Mouse (Mus musculus) hindbrain, embryonic 13.5 days (tissue): ENCODE data around the gene Stat5b. TPM values are rescaled to one million over a fixed set of nuclear protein-coding genes. Genes with fewer than 3 reads are reported as not detected.

Experiments used
- ATAC-seq: fragments of 200-750 bp; cut with Nextera tagmentation; 2 replicates; pipeline ENCODE4 v1.8.0; 2017; ENCODE audit warnings: moderate TSS enrichment; ENCODE audit not compliant: low FRiP score
- H3K27ac ChIP-seq: fragments of 300-500 bp; sonication (generic); 2 replicates; pipeline ENCODE4 v1.5.1; 2015; ENCODE audit warnings: inconsistent platforms, mild to moderate bottlenecking, moderate library complexity
- H3K27me3 ChIP-seq: fragments of 300-500 bp; sonication (generic); 2 replicates; pipeline ENCODE4 v1.6.1; 2015; ENCODE audit warnings: mild to moderate bottlenecking, inconsistent platforms
- H3K36me3 ChIP-seq: fragments of 300-500 bp; sonication (generic); 2 replicates; pipeline ENCODE4 v1.6.1; 2015; ENCODE audit warnings: mild to moderate bottlenecking, inconsistent platforms
- H3K4me1 ChIP-seq: fragments of 300-500 bp; sonication (generic); replicated peaks from 2 replicates; pipeline ENCODE4 v1.6.1; 2015; ENCODE audit warnings: inconsistent platforms
- H3K4me2 ChIP-seq: fragments of 300-500 bp; sonication (generic); 2 replicates; pipeline ENCODE4 v1.6.1; 2015; ENCODE audit warnings: inconsistent platforms, mild to moderate bottlenecking, moderate library complexity
- H3K4me3 ChIP-seq: fragments of 300-500 bp; sonication (generic); 2 replicates; pipeline ENCODE4 v1.5.1; 2015; ENCODE audit warnings: mild to moderate bottlenecking, inconsistent platforms
- H3K9ac ChIP-seq: fragments of 300-500 bp; sonication (generic); 2 replicates; pipeline ENCODE4 v1.6.1; 2015; ENCODE audit warnings: mild to moderate bottlenecking, inconsistent platforms
- H3K9me3 ChIP-seq: fragments of 300-500 bp; sonication (generic); 2 replicates; pipeline ENCODE4 v1.6.1; 2016; ENCODE audit warnings: inconsistent platforms
- WGBS: fragments of 180-500 bp; shearing (Covaris S2); methylation state at CpG from one replicate; pipeline ENCODE4 v1.1.7; 2015; 5-methylcytosine and 5-hydroxymethylcytosine counted together
- polyA plus RNA-seq: library from polyadenylated mRNA; unstranded; fragments of >200 nt; fragmentation: Nextera tagmentation; extraction: Ambion mirVana; gene quantifications from 2 replicates; pipeline ENCODE4 v1.2.1, GENCODE M21; 2015

The Stat5b gene
- polyA plus RNA-seq, 1 experiment from 2014 or later = 14.1 TPM

- no peak overlapping the region for H3K27ac ChIP-seq
- H3K4me1 ChIP-seq = no peaks in the 10 kb centered on the region
- ATAC-seq = no peak
- no peaks in the 10 kb centered on the region for H3K9me3 ChIP-seq
- WGBS = 83% methylated on average over 3 of the region's 3 CpGs
- no peak overlapping the region for H3K4me2 ChIP-seq
- H3K36me3 ChIP-seq = peaks cover 62% of the 10 kb centered on the region
- H3K9ac ChIP-seq = no peak overlapping the region
- H3K27me3 ChIP-seq = 0 out of 2 replicates have a peak, but pooled peaks cover 2% of the 10 kb centered on the region
- H3K4me3 ChIP-seq = no peak overlapping the region
Measured at GRCm38 (mm10) chr11:100887764-100888163, 37.2 kb upstream of the Stat5b start.

DNA sequence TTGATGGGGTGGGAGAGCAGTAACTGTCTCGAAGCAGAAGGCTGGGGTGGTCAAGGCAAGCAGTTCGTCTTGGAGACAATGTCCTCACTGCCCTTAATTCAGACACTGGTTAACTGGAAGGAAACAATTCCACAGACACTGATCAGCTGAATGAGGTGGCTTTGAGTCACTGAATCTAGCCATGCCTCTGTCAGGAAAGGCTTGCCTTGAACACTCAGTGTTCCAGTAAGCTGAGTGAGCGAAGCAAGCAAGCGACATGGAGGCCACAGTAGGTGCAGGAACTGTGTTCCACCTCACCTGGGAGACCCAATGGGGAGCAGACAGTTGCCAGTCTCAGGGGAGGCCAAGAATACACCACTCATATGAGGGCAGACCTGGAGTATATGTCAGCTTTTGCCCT lies 36.7 kb upstream of the Stat5b start:
- Histone ChIP-seq H3K9ac (no peak overlapping the region), H3K9me3 (no peaks in the 10 kb centered on the region), H3K27ac (no peak overlapping the region), H3K27me3 (0 out of 2 replicates have a peak, but pooled peaks cover 3% of the 10 kb centered on the region), H3K36me3 (peaks cover 58% of the 10 kb centered on the region), H3K4me3 (no peak overlapping the region), H3K4me1 (no peaks in the 10 kb centered on the region), H3K4me2 (no peak overlapping the region)
- WGBS = 91% methylated on average over 4 of the region's 4 CpGs
- ATAC-seq = no peak

DNA sequence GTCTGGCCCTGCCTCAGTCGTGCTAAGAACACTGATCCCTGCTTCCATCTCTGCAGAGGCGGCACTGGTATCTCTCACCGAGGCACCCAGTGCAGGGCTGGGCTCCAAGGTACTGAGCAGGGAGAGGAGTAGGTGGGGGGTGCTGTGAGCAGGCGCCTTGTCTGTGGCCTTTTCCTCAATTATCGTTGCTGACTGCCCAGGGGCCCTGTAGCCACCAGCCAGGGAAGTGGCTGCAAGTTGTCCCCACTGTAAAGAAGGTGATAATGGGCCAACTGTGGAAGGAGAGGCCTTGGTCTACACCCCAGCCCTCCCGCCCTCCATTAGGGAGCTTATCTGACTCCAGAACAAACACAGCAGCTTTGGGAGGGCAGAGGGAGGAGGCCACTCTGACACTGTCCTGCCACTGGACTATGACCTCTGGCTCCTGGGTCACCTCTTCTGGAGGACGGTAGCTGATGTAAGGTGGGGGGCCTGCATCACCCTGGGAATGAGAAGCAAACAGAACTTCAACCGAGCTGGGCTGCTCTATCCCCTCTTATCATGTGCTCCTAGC lies 35.7 kb upstream of the Stat5b start:
- Histone ChIP-seq H3K9ac (no peak overlapping the region), H3K4me3 (no peak overlapping the region), H3K27ac (no peak overlapping the region), H3K36me3 (peaks cover 57% of the 10 kb centered on the region), H3K4me1 (no peaks in the 10 kb centered on the region), H3K4me2 (no peak overlapping the region), H3K9me3 (no peaks in the 10 kb centered on the region), H3K27me3 (0 out of 2 replicates have a peak, but pooled peaks cover 3% of the 10 kb centered on the region)
- ATAC-seq = no peak
- 70% methylated on average over 8 of the region's 8 CpGs for WGBS

GRCm38 (mm10) chr11:100885472-100885871 lies 34.9 kb upstream of the Stat5b start:
- no peak overlapping the region for H3K9ac ChIP-seq
- H3K4me3 ChIP-seq = no peak overlapping the region
- ATAC-seq = no peak
- H3K36me3 ChIP-seq = peaks cover 53% of the 10 kb centered on the region
- no peak overlapping the region for H3K27ac ChIP-seq
- H3K4me1 ChIP-seq = no peaks in the 10 kb centered on the region
- 0 out of 2 replicates have a peak, but pooled peaks cover 3% of the 10 kb centered on the region for H3K27me3 ChIP-seq
- no peak overlapping the region for H3K4me2 ChIP-seq
- no peaks in the 10 kb centered on the region for H3K9me3 ChIP-seq

GRCm38 (mm10) chr11:100883640-100884039 lies 33.1 kb upstream of the Stat5b start:
- H3K4me3 ChIP-seq = no peak overlapping the region
- no peaks in the 10 kb centered on the region for H3K9me3 ChIP-seq
- no peak for ATAC-seq
- no peak overlapping the region for H3K9ac ChIP-seq
- H3K4me1 ChIP-seq = no peaks in the 10 kb centered on the region
- no peak overlapping the region for H3K4me2 ChIP-seq
- H3K27me3 ChIP-seq = 0 out of 2 replicates have a peak, but pooled peaks cover 3% of the 10 kb centered on the region
- H3K36me3 ChIP-seq = peaks cover 35% of the 10 kb centered on the region
- 91% methylated on average over 10 of the region's 10 CpGs for WGBS
- H3K27ac ChIP-seq = no peak overlapping the region

- Histone ChIP-seq H3K27me3 (0 out of 2 replicates have a peak, but pooled peaks cover 3% of the 10 kb centered on the region), H3K4me2 (no peak overlapping the region), H3K9me3 (no peaks in the 10 kb centered on the region), H3K4me1 (no peaks in the 10 kb centered on the region), H3K36me3 (no peaks in the 10 kb centered on the region), H3K9ac (no peak overlapping the region), H3K4me3 (no peak overlapping the region), H3K27ac (no peak overlapping the region)
- ATAC-seq = no peak
- 88% methylated on average over 15 of the region's 15 CpGs for WGBS
Measured at GRCm38 (mm10) chr11:100879321-100880078, 29.0 kb upstream of the Stat5b start.

DNA sequence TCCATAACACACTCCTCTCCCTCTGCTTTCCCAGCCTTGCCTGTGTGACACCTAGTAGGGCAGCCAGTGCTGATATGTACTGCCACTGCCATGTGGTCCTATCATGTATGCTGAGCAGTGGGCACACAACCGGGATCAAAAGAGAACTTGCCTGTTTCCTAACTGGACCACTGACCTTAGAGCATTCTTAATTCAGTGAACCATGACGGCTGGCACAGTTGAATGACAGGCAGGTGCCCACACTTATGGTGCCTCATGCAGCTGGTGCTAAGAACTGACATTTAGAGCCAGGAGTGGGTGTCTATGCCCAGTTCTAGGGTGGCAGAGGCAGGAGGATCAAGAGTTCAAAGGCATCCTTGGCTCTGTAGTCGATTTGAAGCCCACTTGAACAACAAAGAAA lies 25.2 kb upstream of the Stat5b start:
- no peaks in the 10 kb centered on the region for H3K27me3 ChIP-seq
- no peak overlapping the region for H3K27ac ChIP-seq
- H3K4me1 ChIP-seq = no peaks in the 10 kb centered on the region
- H3K4me2 ChIP-seq = no peak overlapping the region
- 78% methylated on average over 3 of the region's 3 CpGs for WGBS
- no peak overlapping the region for H3K9ac ChIP-seq
- no peaks in the 10 kb centered on the region for H3K9me3 ChIP-seq
- no peaks in the 10 kb centered on the region for H3K36me3 ChIP-seq
- no peak for ATAC-seq
- no peak overlapping the region for H3K4me3 ChIP-seq

DNA sequence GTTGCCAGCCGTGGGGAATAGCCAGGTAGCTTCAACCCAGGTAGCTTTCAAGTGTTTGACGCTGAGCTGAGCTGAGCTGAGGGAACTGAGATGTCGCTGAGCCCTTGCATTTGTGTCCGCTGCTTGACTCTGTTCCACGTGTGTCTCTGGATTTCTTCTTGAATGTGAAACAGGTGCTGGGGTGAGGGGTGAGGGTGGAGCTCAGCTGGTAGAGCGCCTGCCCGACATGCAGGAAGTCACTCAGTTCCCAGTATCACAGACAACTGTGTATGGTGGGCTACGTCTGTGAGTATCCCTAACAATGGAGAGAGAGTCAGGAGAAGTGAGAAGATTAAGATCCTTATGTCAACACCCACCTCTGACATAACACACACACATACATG lies 20.4 kb upstream of the Stat5b start:
- WGBS = 84% methylated on average over 8 of the region's 8 CpGs
- no peak overlapping the region for H3K4me2 ChIP-seq
- H3K27me3 ChIP-seq = 0 out of 2 replicates have a peak, but pooled peaks cover 2% of the 10 kb centered on the region
- no peaks in the 10 kb centered on the region for H3K9me3 ChIP-seq
- no peak for ATAC-seq
- H3K4me1 ChIP-seq = no peaks in the 10 kb centered on the region
- H3K4me3 ChIP-seq = no peak overlapping the region
- no peak overlapping the region for H3K27ac ChIP-seq
- H3K9ac ChIP-seq = no peak overlapping the region
- no peaks in the 10 kb centered on the region for H3K36me3 ChIP-seq

- Histone ChIP-seq H3K36me3 (no peaks in the 10 kb centered on the region), H3K4me1 (no peaks in the 10 kb centered on the region), H3K27me3 (0 out of 2 replicates have a peak, but pooled peaks cover 3% of the 10 kb centered on the region), H3K9me3 (no peaks in the 10 kb centered on the region), H3K4me2 (no peak overlapping the region), H3K27ac (no peak overlapping the region), H3K9ac (no peak overlapping the region), H3K4me3 (no peak overlapping the region)
- no peak for ATAC-seq
- 84% methylated on average over 10 of the region's 10 CpGs for WGBS
Measured at GRCm38 (mm10) chr11:100870256-100870967, 19.9 kb upstream of the Stat5b start.

DNA sequence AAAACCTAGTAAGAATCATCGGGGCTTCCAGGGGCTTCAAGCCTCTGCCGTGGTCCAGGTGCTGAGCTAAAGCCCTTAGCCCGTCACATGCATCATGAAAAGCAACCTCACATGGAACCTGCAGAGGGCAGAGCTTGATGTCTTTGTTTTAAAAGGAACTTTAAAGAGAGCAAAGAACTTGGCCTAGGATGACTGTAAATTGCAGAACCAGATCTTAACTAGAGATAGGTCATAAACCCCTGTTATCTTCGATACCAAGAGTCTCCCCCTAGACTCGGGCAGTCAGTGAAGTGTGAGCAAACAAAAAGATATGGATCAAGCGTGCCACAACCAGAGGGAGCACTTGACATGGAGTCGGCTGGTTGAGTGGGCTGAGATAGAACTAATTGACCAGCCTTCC lies 15.1 kb upstream of the Stat5b start:
- peaks cover 42% of the 10 kb centered on the region for H3K27me3 ChIP-seq
- H3K36me3 ChIP-seq = no peaks in the 10 kb centered on the region
- no peak overlapping the region for H3K9ac ChIP-seq
- no peak overlapping the region for H3K4me2 ChIP-seq
- no peak for ATAC-seq
- no peaks in the 10 kb centered on the region for H3K9me3 ChIP-seq
- no peak overlapping the region for H3K27ac ChIP-seq
- peaks cover under 1% of the 10 kb centered on the region; the same call in 1 of the 2 replicates for H3K4me1 ChIP-seq
- H3K4me3 ChIP-seq = no peak overlapping the region
- WGBS = 86% methylated on average over 7 of the region's 7 CpGs

- ATAC-seq = no peak
- no peak overlapping the region for H3K27ac ChIP-seq
- H3K4me3 ChIP-seq = no peak overlapping the region
- peaks cover 9% of the 10 kb centered on the region; the same call in 1 of the 2 replicates for H3K4me1 ChIP-seq
- WGBS = 89% methylated on average over 10 of the region's 10 CpGs
- no peak overlapping the region for H3K9ac ChIP-seq
- no peaks in the 10 kb centered on the region for H3K9me3 ChIP-seq
- H3K4me2 ChIP-seq = no peak overlapping the region
- no peaks in the 10 kb centered on the region for H3K36me3 ChIP-seq
- peaks cover 64% of the 10 kb centered on the region for H3K27me3 ChIP-seq
Measured at GRCm38 (mm10) chr11:100863141-100863540, 12.6 kb upstream of the Stat5b start.

DNA sequence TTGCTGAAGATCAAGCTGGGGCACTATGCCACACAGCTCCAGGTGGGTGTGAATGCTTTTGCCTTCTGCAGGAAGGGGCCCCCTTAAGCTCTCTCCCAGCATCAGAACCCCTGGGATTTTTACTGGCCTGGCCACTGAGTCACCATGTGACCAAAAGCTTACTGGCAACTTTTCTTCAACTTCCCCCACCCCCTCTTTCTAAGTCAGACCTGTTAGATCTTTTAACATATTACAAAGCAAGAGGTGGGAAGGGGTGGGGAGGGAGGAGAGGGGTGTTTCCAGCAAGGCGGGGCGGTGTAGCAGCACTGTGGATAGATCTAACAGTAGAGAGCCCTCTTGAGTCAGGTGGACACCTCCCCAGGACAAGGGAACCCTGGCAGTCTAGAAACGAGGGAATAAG lies 11.3 kb upstream of the Stat5b start:
- no peaks in the 10 kb centered on the region for H3K9me3 ChIP-seq
- 46% methylated on average over 3 of the region's 3 CpGs for WGBS
- ATAC-seq = no peak
- no peak overlapping the region for H3K4me2 ChIP-seq
- H3K4me1 ChIP-seq = peaks cover 9% of the 10 kb centered on the region; the same call in 1 of the 2 replicates
- no peak overlapping the region for H3K27ac ChIP-seq
- H3K4me3 ChIP-seq = no peak overlapping the region
- no peaks in the 10 kb centered on the region for H3K36me3 ChIP-seq
- peaks cover 77% of the 10 kb centered on the region for H3K27me3 ChIP-seq
- H3K9ac ChIP-seq = no peak overlapping the region
